Mouse (Mus musculus): Measurements from ENCODE around the gene Map3k15. TPM values are rescaled to one million over a fixed set of nuclear protein-coding genes. Genes with fewer than 3 reads are reported as not detected.

Map3k15 gene
- polyA plus RNA-seq, 1 experiment from 2014 or later, result 0.48 TPM

- H3K9ac ChIP-seq, result peak overlapping the region; percentile 69
- H3K27me3 ChIP-seq, result no peaks in the 10 kb centered on the region
- H3K4me2 ChIP-seq (replicated peaks), result peak overlapping the region; percentile 60
- peak overlapping the region; percentile 65 for H3K4me3 ChIP-seq
- no peak overlapping the region for H3K27ac ChIP-seq
- peaks cover 4% of the 10 kb centered on the region; the same call in 1 of the 2 replicates for H3K4me1 ChIP-seq
- ATAC-seq (ENCODE audit: low FRiP score), result peak; percentile 4; the same call in 1 of the 2 replicates
- WGBS, result 33% methylated on average over 18 of the region's 18 CpGs
- no peaks in the 10 kb centered on the region for H3K9me3 ChIP-seq (replicated peaks)
- no peaks in the 10 kb centered on the region for H3K36me3 ChIP-seq
Observed at GRCm38 (mm10) chrX:160137177-160137860, 149.1 kb downstream of the Map3k15 start.

- Histone ChIP-seq H3K4me1 (peaks cover 4% of the 10 kb centered on the region; the same call in 1 of the 2 replicates), H3K4me3 (peak within 1 kb of the TSS; percentile 65), H3K27ac (peak within 1 kb of the TSS; percentile 82), H3K9me3 (replicated peaks) (no peaks in the 10 kb centered on the region), H3K36me3 (no peaks in the 10 kb centered on the region), H3K27me3 (no peaks in the 10 kb centered on the region), H3K4me2 (replicated peaks) (peak within 1 kb of the TSS; percentile 60), H3K9ac (peak within 1 kb of the TSS; percentile 69)
- 26% methylated on average over 58 of the region's 67 CpGs for WGBS
- peak; percentile 99 for ATAC-seq (ENCODE audit: low FRiP score)
Observed at GRCm38 (mm10) chrX:160137861-160138717, 149.9 kb downstream of the Map3k15 start, which contains the start of gene Pdha1. Pdha1 (minus strand) TSS chrX:160138413.

- Histone ChIP-seq H3K4me1 (no peaks in the 10 kb centered on the region), H3K9ac (no peak overlapping the region), H3K27ac (no peak overlapping the region), H3K36me3 (no peaks in the 10 kb centered on the region), H3K4me3 (no peak overlapping the region), H3K27me3 (no peaks in the 10 kb centered on the region; the same call in 1 of the 2 replicates), H3K9me3 (replicated peaks) (no peaks in the 10 kb centered on the region), H3K4me2 (replicated peaks) (no peak overlapping the region)
- WGBS, result 81% methylated on average over 4 of the region's 4 CpGs
- ATAC-seq (ENCODE audit: low FRiP score), result no peak
Observed at GRCm38 (mm10) chrX:160146806-160147205, 158.6 kb downstream of the Map3k15 start.

- Histone ChIP-seq H3K27me3 (no peaks in the 10 kb centered on the region; the same call in 1 of the 2 replicates), H3K27ac (no peak overlapping the region), H3K9me3 (replicated peaks) (no peaks in the 10 kb centered on the region), H3K9ac (no peak overlapping the region), H3K4me3 (no peak overlapping the region), H3K4me2 (replicated peaks) (no peak overlapping the region), H3K4me1 (no peaks in the 10 kb centered on the region), H3K36me3 (no peaks in the 10 kb centered on the region)
- WGBS, result 96% methylated on average over 3 of the region's 3 CpGs
- ATAC-seq (ENCODE audit: low FRiP score), result no peak
Observed at GRCm38 (mm10) chrX:160147406-160147805, 159.2 kb downstream of the Map3k15 start.

- Histone ChIP-seq H3K9me3 (replicated peaks) (no peaks in the 10 kb centered on the region), H3K4me3 (no peak overlapping the region), H3K4me2 (replicated peaks) (no peak overlapping the region), H3K36me3 (no peaks in the 10 kb centered on the region), H3K27me3 (no peaks in the 10 kb centered on the region; the same call in 1 of the 2 replicates), H3K4me1 (no peaks in the 10 kb centered on the region), H3K27ac (no peak overlapping the region), H3K9ac (no peak overlapping the region)
- 92% methylated on average over 3 of the region's 3 CpGs for WGBS
- no peak for ATAC-seq (ENCODE audit: low FRiP score)
Observed at GRCm38 (mm10) chrX:160148859-160149258, 160.6 kb downstream of the Map3k15 start.

GRCm38 (mm10) chrX:160153147-160153815 is 165.0 kb downstream of the Map3k15 start:
- no peak for ATAC-seq (ENCODE audit: low FRiP score)
- WGBS, result 67% methylated on average over 4 of the region's 4 CpGs
- no peaks in the 10 kb centered on the region for H3K36me3 ChIP-seq

GRCm38 (mm10) chrX:160164259-160164658 is 176.0 kb downstream of the Map3k15 start:
- H3K27ac ChIP-seq, result no peak overlapping the region
- no peaks in the 10 kb centered on the region for H3K4me1 ChIP-seq
- ATAC-seq (ENCODE audit: low FRiP score), result no peak
- 82% methylated on average over 3 of the region's 3 CpGs for WGBS
- no peaks in the 10 kb centered on the region for H3K9me3 ChIP-seq (replicated peaks)
- H3K36me3 ChIP-seq, result no peaks in the 10 kb centered on the region
- H3K27me3 ChIP-seq, result 0 out of 2 replicates have a peak, but pooled peaks cover 2% of the 10 kb centered on the region
- H3K9ac ChIP-seq, result no peak overlapping the region
- H3K4me2 ChIP-seq (replicated peaks), result no peak overlapping the region
- H3K4me3 ChIP-seq, result no peak overlapping the region

More at GRCm38 (mm10) chrX:160153147-160153815, 165.0 kb downstream of the Map3k15 start:
- Histone ChIP-seq H3K27ac (no peak overlapping the region), H3K4me3 (no peak overlapping the region), H3K27me3 (no peaks in the 10 kb centered on the region; the same call in 1 of the 2 replicates), H3K9ac (no peak overlapping the region), H3K9me3 (replicated peaks) (no peaks in the 10 kb centered on the region), H3K4me2 (replicated peaks) (no peak overlapping the region), H3K4me1 (no peaks in the 10 kb centered on the region)

GRCm38 (mm10) chrX:160166246-160166985 is 178.2 kb downstream of the Map3k15 start:
- WGBS, result 24% methylated on average over 6 of the region's 6 CpGs
- no peaks in the 10 kb centered on the region for H3K9me3 ChIP-seq (replicated peaks)
- no peak overlapping the region for H3K27ac ChIP-seq
- no peaks in the 10 kb centered on the region for H3K4me1 ChIP-seq
- no peak overlapping the region for H3K4me3 ChIP-seq
- H3K36me3 ChIP-seq, result no peaks in the 10 kb centered on the region
- peak; percentile 79 for ATAC-seq (ENCODE audit: low FRiP score)
- no peak overlapping the region for H3K9ac ChIP-seq
- no peak overlapping the region for H3K4me2 ChIP-seq (replicated peaks)
- H3K27me3 ChIP-seq, result peaks cover 2% of the 10 kb centered on the region; the same call in 1 of the 2 replicates

- 15% methylated on average over 3 of the region's 3 CpGs for WGBS
- H3K9me3 ChIP-seq (replicated peaks), result no peaks in the 10 kb centered on the region
- no peak for ATAC-seq (ENCODE audit: low FRiP score)
Observed at GRCm38 (mm10) chrX:160170150-160170549, 181.9 kb downstream of the Map3k15 start.

More at GRCm38 (mm10) chrX:160170150-160170549, 181.9 kb downstream of the Map3k15 start:
- H3K27ac ChIP-seq, result no peak overlapping the region
- no peaks in the 10 kb centered on the region for H3K4me1 ChIP-seq
- H3K9ac ChIP-seq, result no peak overlapping the region
- H3K4me2 ChIP-seq (replicated peaks), result no peak overlapping the region
- H3K27me3 ChIP-seq, result peaks cover 5% of the 10 kb centered on the region; the same call in 1 of the 2 replicates
- no peak overlapping the region for H3K4me3 ChIP-seq
- no peaks in the 10 kb centered on the region for H3K36me3 ChIP-seq
